Mouse (Mus musculus): ENCODE measurements at regions not wholly inside any gene's neighbourhood (a gene's known extent, or its start where the extent isn't known, plus 50 kb on each side); places are given as distances from the start of the nearest gene placed in this dataset.

GRCm38 (mm10) chr9:116438580-116438979, 263.4 kb upstream of the Tgfbr2 start:
- TF ChIP-seq CTCF (IDR thresholded peaks at IDR 0.05; ENCODE audit: control insufficient read depth, insufficient read depth, low read length) (no peak), POLR2A (IDR thresholded peaks at IDR 0.05; ENCODE audit: borderline replicate concordance, control insufficient read depth, low read depth, low read length) (no peak)
